In genomic region chr5:143633877-143634276, GRCm38 (mm10) we compare ENCODE assay signal across 10 mouse cellular contexts. TPM values are rescaled to one million over a fixed set of nuclear protein-coding genes. Genes with fewer than 3 reads are reported as not detected.
DNase-seq lines count a peak whose midpoint lies in the region; ATAC-seq and TF ChIP-seq lines count a peak whose summit lies in the region.
"Had no signal": no experiment of that assay in that cellular context is flagged by ENCODE, and none has a peak within 500 bp of the region (broad histone marks: within the 10 kb centered on the region; RNA-seq: fewer than 3 reads in every experiment).

No protein-coding gene starts in this region.

- H3K4me1 ChIP-seq in intestine, embryonic 14.5 days (replicated peaks; ENCODE audit: control insufficient read depth, insufficient read depth, low read length), result peaks cover 53% of the 10 kb centered on the region
- peaks cover 6% of the 10 kb centered on the region for H3K4me1 ChIP-seq in intestine, postnatal 0 days (replicated peaks; ENCODE audit: control insufficient read depth, insufficient read depth, low read length)
- peaks cover 25 to 45% of the 10 kb centered on the region in 2 experiments for H3K4me1 ChIP-seq in MEL (ENCODE audit: control insufficient read depth in 1 of 2, insufficient read depth in 2 of 2, low read length in 2 of 2)
- H3K4me1 ChIP-seq in embryonic facial prominence, embryonic 12.5 days, result peaks cover 68% of the 10 kb centered on the region
- H3K4me1 ChIP-seq in liver, embryonic 12.5 days, result peaks cover 94% of the 10 kb centered on the region

- WGBS in intestine, embryonic 14.5 days, result 70% methylated on average over 4 of the region's 4 CpGs
- 81% methylated on average over 4 of the region's 4 CpGs for WGBS in intestine, postnatal 0 days
- 49% methylated on average over 4 of the region's 4 CpGs for WGBS in embryonic facial prominence, embryonic 12.5 days
- 50% methylated on average over 4 of the region's 4 CpGs for WGBS in liver, embryonic 12.5 days (ENCODE audit: insufficient replicate concordance)

- no peak for TF ChIP-seq CTCF in intestine, postnatal 0 days (IDR thresholded peaks at IDR 0.05; ENCODE audit: low read depth)
- no peak for TF ChIP-seq CTCF in MEL (IDR thresholded peaks at IDR 0.05 in 2 of 3, conservative IDR thresholded peaks at IDR 0.05 in 1 of 3; ENCODE audit: control insufficient read depth in 1 of 3, insufficient read depth in 1 of 3, low read depth in 2 of 3, low read length in 3 of 3, poor library complexity in 1 of 3, severe bottlenecking in 1 of 3)

- no peaks in the 10 kb centered on the region for H3K36me3 ChIP-seq in intestine, embryonic 14.5 days (ENCODE audit: control insufficient read depth, insufficient read depth, low read length)
- H3K36me3 ChIP-seq in intestine, postnatal 0 days (ENCODE audit: control insufficient read depth, insufficient read depth), result no peaks in the 10 kb centered on the region
- H3K36me3 ChIP-seq in MEL (ENCODE audit: control insufficient read depth in 1 of 2, insufficient read depth in 2 of 2, low read length in 2 of 2), result peaks cover 0 to 48% of the 10 kb centered on the region in 2 experiments; a peak in 2 of 4 replicates
- H3K36me3 ChIP-seq in embryonic facial prominence, embryonic 12.5 days, result no peaks in the 10 kb centered on the region
- peaks cover 19% of the 10 kb centered on the region for H3K36me3 ChIP-seq in liver, embryonic 12.5 days

- H3K4me3 ChIP-seq in intestine, embryonic 14.5 days (ENCODE audit: low read depth, low read length), result no peak overlapping the region
- H3K4me3 ChIP-seq in intestine, postnatal 0 days (ENCODE audit: low read depth, low read length), result no peak overlapping the region
- H3K4me3 ChIP-seq in MEL (ENCODE audit: control insufficient read depth in 1 of 2, insufficient read depth in 1 of 2, low read depth in 2 of 2, low read length in 2 of 2), result peak overlapping the region in 1 of 2 experiments; percentile 17; a peak in 1 of 4 replicates
- no peak overlapping the region for H3K4me3 ChIP-seq in embryonic facial prominence, embryonic 12.5 days
- H3K4me3 ChIP-seq in liver, embryonic 12.5 days, result peak overlapping the region; percentile 5; the same call in 1 of the 2 replicates

- peaks cover 3% of the 10 kb centered on the region; the same call in 1 of the 2 replicates for H3K9me3 ChIP-seq in intestine, embryonic 14.5 days (ENCODE audit: control insufficient read depth, low read length)
- no peaks in the 10 kb centered on the region for H3K9me3 ChIP-seq in intestine, postnatal 0 days (ENCODE audit: control insufficient read depth)
- no peaks in the 10 kb centered on the region for H3K9me3 ChIP-seq in MEL (replicated peaks; ENCODE audit: insufficient read depth, low read length)
- H3K9me3 ChIP-seq in embryonic facial prominence, embryonic 12.5 days, result no peaks in the 10 kb centered on the region
- no peaks in the 10 kb centered on the region for H3K9me3 ChIP-seq in liver, embryonic 12.5 days (replicated peaks)

- peak overlapping the region; percentile 18; the same call in 1 of the 2 replicates for H3K4me2 ChIP-seq in intestine, embryonic 14.5 days (ENCODE audit: low read length)
- no peak overlapping the region; the same call in 1 of the 2 replicates for H3K4me2 ChIP-seq in intestine, postnatal 0 days (replicated peaks; ENCODE audit: low read depth)
- peak overlapping the region; percentile 21 for H3K4me2 ChIP-seq in embryonic facial prominence, embryonic 12.5 days (replicated peaks)
- peak overlapping the region; percentile 59 for H3K4me2 ChIP-seq in liver, embryonic 12.5 days

- TF ChIP-seq EP300 in MEL (IDR thresholded peaks at IDR 0.05; ENCODE audit: low read depth in 1 of 2, low read length in 2 of 2), result no peak

- no peak for ATAC-seq in intestine, embryonic 14.5 days (replicated peaks; ENCODE audit: low FRiP score, low TSS enrichment, low read depth)
- ATAC-seq in intestine, postnatal 0 days, result no peak; the same call in 1 of the 2 replicates
- no peak for ATAC-seq in embryonic facial prominence, embryonic 12.5 days (ENCODE audit: insufficient number of reproducible peaks, insufficient read depth, low FRiP score, low TSS enrichment)
- ATAC-seq in liver, embryonic 12.5 days, result peak; percentile 50

- no peak overlapping the region for H3K9ac ChIP-seq in intestine, embryonic 14.5 days (ENCODE audit: low read length)
- no peak overlapping the region for H3K9ac ChIP-seq in intestine, postnatal 0 days (ENCODE audit: low read depth, low read length)
- 0 out of 2 replicates have a peak overlapping the region, but pooled peaks have one; percentile 18 for H3K9ac ChIP-seq in MEL (ENCODE audit: control insufficient read depth, low read depth, low read length, poor library complexity, severe bottlenecking)
- no peak overlapping the region for H3K9ac ChIP-seq in embryonic facial prominence, embryonic 12.5 days
- peak overlapping the region; percentile 45 for H3K9ac ChIP-seq in liver, embryonic 12.5 days

- TF ChIP-seq POLR2A in MEL (IDR thresholded peaks at IDR 0.05; ENCODE audit: control insufficient read depth in 1 of 2, insufficient read depth in 1 of 2, low read depth in 1 of 2, low read length in 2 of 2, poor library complexity in 1 of 2), result no peak

- no peak for TF ChIP-seq RAD21 in MEL (IDR thresholded peaks at IDR 0.05; ENCODE audit: low read depth, low read length)

- peaks cover 63% of the 10 kb centered on the region for H3K79me2 ChIP-seq in MEL (ENCODE audit: control insufficient read depth, insufficient read depth, low read length, poor library complexity)

- peak overlapping the region; percentile 79 for H3K27ac ChIP-seq in intestine, embryonic 14.5 days (ENCODE audit: low read depth)
- no peak overlapping the region for H3K27ac ChIP-seq in intestine, postnatal 0 days (ENCODE audit: low read depth, low read length)
- H3K27ac ChIP-seq in MEL (ENCODE audit: control insufficient read depth, low read depth, low read length), result peak overlapping the region; percentile 83
- H3K27ac ChIP-seq in embryonic facial prominence, embryonic 12.5 days, result peak overlapping the region; percentile 69
- peak overlapping the region; percentile 86 for H3K27ac ChIP-seq in liver, embryonic 12.5 days

- DNase-seq in intestine, embryonic 14.5 days (ENCODE audit: low spot score), result no peak
- DNase-seq in MEL (ENCODE audit: low read depth, low spot score), result no peak
- DNase-seq in spleen, adult 12 weeks (ENCODE audit: low spot score), result no peak
- no peak for DNase-seq in B cell, adult 2 months
- DNase-seq in spleen, postnatal 10 days (ENCODE audit: low spot score in 2 of 2), result no peak
- DNase-seq: kidney, postnatal 25 days; thymus, postnatal 4 days had no signal

- no peaks in the 10 kb centered on the region for H3K27me3 ChIP-seq in intestine, embryonic 14.5 days (replicated peaks; ENCODE audit: control insufficient read depth, insufficient read depth, low read length)
- no peaks in the 10 kb centered on the region for H3K27me3 ChIP-seq in intestine, postnatal 0 days (replicated peaks; ENCODE audit: control insufficient read depth, insufficient read depth, low read length)
- no peaks in the 10 kb centered on the region for H3K27me3 ChIP-seq in MEL (ENCODE audit: control insufficient read depth in 1 of 2, insufficient read depth in 2 of 2, low read length in 2 of 2)
- H3K27me3 ChIP-seq in embryonic facial prominence, embryonic 12.5 days, result no peaks in the 10 kb centered on the region
- no peaks in the 10 kb centered on the region for H3K27me3 ChIP-seq in liver, embryonic 12.5 days (replicated peaks)

TF ChIP-seq in MEL, 35 proteins besides CTCF, POLR2A, EP300 and RAD21:
- TF ChIP-seq MAZ (IDR thresholded peaks at IDR 0.05; ENCODE audit: low read depth, low read length), result no peak
- TF ChIP-seq TBP (IDR thresholded peaks at IDR 0.05; ENCODE audit: low read depth, low read length), result no peak
- no peak for TF ChIP-seq RCOR1 (IDR thresholded peaks at IDR 0.05; ENCODE audit: low read depth, low read length)
- TF ChIP-seq NRF1 (IDR thresholded peaks at IDR 0.05; ENCODE audit: insufficient read depth, low read depth, low read length, poor library complexity, severe bottlenecking), result no peak
- TF ChIP-seq MYB (IDR thresholded peaks at IDR 0.05; ENCODE audit: low read depth, low read length), result no peak
- TF ChIP-seq MAFK (IDR thresholded peaks at IDR 0.05; ENCODE audit: borderline replicate concordance, low read depth, low read length), result no peak
- TF ChIP-seq MAX (IDR thresholded peaks at IDR 0.05; ENCODE audit: low read length), result no peak
- no peak for TF ChIP-seq ETS1 (IDR thresholded peaks at IDR 0.05; ENCODE audit: low read depth, low read length)
TF ChIP-seq in MEL: peak in this region for 0.

RNA-seq across cellular contexts. Expression of gene Cyth3, which starts 11.6 kb away (rescaled TPM):
- 51.6 and 52.2 TPM in 2 replicates for polyA plus RNA-seq in intestine, embryonic 14.5 days (2014; fragmentation: Nextera tagmentation; extraction: Ambion mirVana)
- polyA plus RNA-seq in intestine, postnatal 0 days (2015; fragmentation: Nextera tagmentation; extraction: Ambion mirVana), result 21.1 and 22.6 TPM in 2 replicates
- 32.8 and 41.1 TPM in 2 replicates for total RNA-seq in MEL (2012; rRNA removed)
- 10 to 100 TPM in 1 of 2 experiments, not detected in 1; 44.9 TPM for polyA plus RNA-seq in MEL (2012; ENCODE audit: insufficient read depth in 1 of 2, insufficient read length in 2 of 2, low read depth in 1 of 2, low replicate concordance in 2 of 2, missing spikeins in 1 of 2)
- polyA plus RNA-seq in embryonic facial prominence, embryonic 12.5 days (2016; fragmentation: Nextera tagmentation; extraction: Ambion mirVana), result 46.0 and 48.7 TPM in 2 replicates
- 46.0 and 47.7 TPM in 2 replicates for polyA plus RNA-seq in liver, embryonic 12.5 days (2016; fragmentation: Nextera tagmentation; extraction: Ambion mirVana)

Comparison
In these comparisons a context has a peak if more than half of its experiments do, and no peak if none do; other contexts are left out.
1. H3K9ac ChIP-seq: peak in MEL (single experiment) and liver, embryonic 12.5 days (single experiment); none in intestine, embryonic 14.5 days (single experiment), intestine, postnatal 0 days (single experiment) and embryonic facial prominence, embryonic 12.5 days (single experiment).